Mouse (Mus musculus) hindbrain, embryonic 14.5 days (tissue): ENCODE data around the gene Cdkal1. TPM values are rescaled to one million over a fixed set of nuclear protein-coding genes. Genes with fewer than 3 reads are reported as not detected.
A peak's percentile ranks its signal among the peaks of the same experiment; 100 is the strongest.

Source experiments
- ATAC-seq: fragments of 200-750 bp; cut with Nextera tagmentation; 2 replicates; pipeline ENCODE4 v1.8.0; 2017; ENCODE audit warnings: moderate number of reproducible peaks, mild to moderate bottlenecking, moderate TSS enrichment, moderate library complexity; ENCODE audit not compliant: low FRiP score
- DNase-seq: peaks from one replicate; pipeline ENCODE4 v3.0.0-alpha.2; 2015; ENCODE audit warnings: low spot score
- H3K27ac ChIP-seq: fragments of 300-500 bp; sonication (generic); 2 replicates; pipeline ENCODE4 v1.5.1; 2014; ENCODE audit warnings: mild to moderate bottlenecking, moderate library complexity
- H3K27me3 ChIP-seq: fragments of 300-500 bp; sonication (generic); 2 replicates; pipeline ENCODE4 v1.6.1; 2014; ENCODE audit warnings: mild to moderate bottlenecking, low read length, mixed read lengths; ENCODE audit not compliant: control insufficient read depth, insufficient read depth
- H3K36me3 ChIP-seq: fragments of 300-500 bp; sonication (generic); replicated peaks from 2 replicates; pipeline ENCODE4 v1.6.1; 2014; ENCODE audit not compliant: control insufficient read depth, insufficient read depth
- H3K4me1 ChIP-seq: fragments of 300-500 bp; sonication (generic); replicated peaks from 2 replicates; pipeline ENCODE4 v1.6.1; 2014; ENCODE audit warnings: antibody characterized with exemption, low read length, mixed read lengths; ENCODE audit not compliant: control insufficient read depth, insufficient read depth
- H3K4me2 ChIP-seq: fragments of 300-500 bp; sonication (generic); replicated peaks from 2 replicates; pipeline ENCODE4 v1.6.1; 2014; ENCODE audit warnings: mild to moderate bottlenecking, moderate library complexity
- H3K4me3 ChIP-seq: fragments of 300-500 bp; sonication (generic); replicated peaks from 2 replicates; pipeline ENCODE4 v1.5.1; 2014; ENCODE audit warnings: mild to moderate bottlenecking, low read length
- H3K9ac ChIP-seq: fragments of 300-500 bp; sonication (generic); 2 replicates; pipeline ENCODE4 v1.6.1; 2014
- H3K9me3 ChIP-seq: fragments of 300-500 bp; sonication (generic); 2 replicates; pipeline ENCODE4 v1.6.1; 2016; ENCODE audit warnings: low read length; ENCODE audit not compliant: control insufficient read depth
- WGBS: fragments of 180-500 bp; shearing (Covaris S2); extraction: QIAGEN DNeasy Blood & Tissue Kit; methylation state at CpG from one replicate; pipeline ENCODE4 v1.1.7; 2014; 5-methylcytosine and 5-hydroxymethylcytosine counted together
- polyA plus RNA-seq: library from polyadenylated mRNA; unstranded; fragments of >200 nt; fragmentation: Nextera tagmentation; extraction: Ambion mirVana; gene quantifications from 2 replicates; pipeline ENCODE4 v1.2.1, GENCODE M21; 2014

The Cdkal1 gene
- polyA plus RNA-seq, 1 experiment from 2014 or later = 19.4 TPM

DNA sequence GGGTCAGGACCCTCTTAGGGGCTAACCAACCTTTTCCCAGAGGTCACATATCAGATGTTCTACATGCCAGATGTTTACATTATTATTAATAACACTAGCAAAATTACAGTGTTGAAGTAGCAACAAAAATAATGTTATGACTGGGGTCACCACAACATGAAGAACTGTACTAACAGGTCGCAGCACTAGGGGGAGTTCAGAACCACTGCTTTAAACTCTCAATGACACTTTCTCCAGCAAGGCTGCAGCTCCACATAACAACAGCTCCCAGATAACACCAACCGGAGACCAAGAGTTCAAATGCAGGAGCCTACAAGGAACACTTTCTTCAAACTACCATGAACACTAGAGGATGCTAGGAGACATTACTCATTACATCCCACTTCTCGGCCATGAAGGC lies 111.3 kb downstream of the Cdkal1 start:
- ATAC-seq = no peak
- H3K4me3 ChIP-seq = no peak overlapping the region
- DNase-seq = no peak

GRCm38 (mm10) chr13:29743761-29744160 lies 111.7 kb downstream of the Cdkal1 start:
- ATAC-seq (no peak), DNase-seq (no peak)
- no peaks in the 10 kb centered on the region for H3K27me3 ChIP-seq
- no peak overlapping the region for H3K27ac ChIP-seq
- H3K4me1 ChIP-seq = no peaks in the 10 kb centered on the region
- H3K9me3 ChIP-seq = no peaks in the 10 kb centered on the region
- H3K4me2 ChIP-seq = no peak overlapping the region
- no peaks in the 10 kb centered on the region for H3K36me3 ChIP-seq
- 76% methylated on average over 4 of the region's 4 CpGs for WGBS
- H3K4me3 ChIP-seq = no peak overlapping the region
- H3K9ac ChIP-seq = no peak overlapping the region

More for the DNA sequence above, 111.3 kb downstream of the Cdkal1 start:
- Histone ChIP-seq H3K36me3 (no peaks in the 10 kb centered on the region), H3K9ac (no peak overlapping the region), H3K27me3 (no peaks in the 10 kb centered on the region), H3K4me2 (no peak overlapping the region), H3K9me3 (no peaks in the 10 kb centered on the region), H3K27ac (no peak overlapping the region), H3K4me1 (no peaks in the 10 kb centered on the region)
- WGBS = 87% methylated on average over 3 of the region's 3 CpGs

DNA sequence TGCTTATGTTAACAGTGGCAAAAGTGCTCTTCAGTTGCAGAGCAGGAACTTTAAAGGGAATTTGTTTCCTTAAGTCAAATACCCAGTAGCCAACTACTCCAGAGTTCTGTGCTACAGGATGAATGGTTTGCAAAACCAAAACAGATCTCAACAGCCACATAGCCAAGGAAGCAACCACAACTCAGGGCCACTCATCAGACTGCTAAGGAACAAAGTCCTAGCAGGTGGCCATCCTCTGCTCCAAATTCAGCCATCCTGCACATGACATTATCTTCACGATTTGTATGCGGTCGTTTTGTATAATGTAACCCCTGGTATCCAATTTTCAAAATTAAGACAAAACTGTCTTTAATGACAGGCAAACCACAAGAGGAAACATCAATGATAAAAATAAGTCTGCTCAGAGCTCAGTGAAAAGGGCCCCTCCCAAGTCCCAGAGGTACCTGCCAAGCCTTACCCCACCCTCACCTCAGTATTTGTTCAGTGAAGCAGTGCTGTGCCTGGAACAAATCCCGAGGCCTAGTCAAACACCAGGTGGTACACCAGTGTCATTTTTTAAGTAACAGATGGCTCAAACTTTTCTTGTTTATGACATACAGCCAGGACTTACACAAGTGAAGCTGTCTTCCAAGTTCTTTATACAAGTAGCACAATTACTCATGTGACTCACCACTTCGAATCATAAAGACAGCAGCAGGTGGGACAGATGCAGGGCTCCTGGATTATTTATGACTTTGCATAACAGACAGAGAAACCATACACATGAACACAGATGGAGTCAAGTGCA lies 117.6 kb downstream of the Cdkal1 start:
- no peak overlapping the region for H3K4me2 ChIP-seq
- no peak for DNase-seq
- H3K36me3 ChIP-seq = no peaks in the 10 kb centered on the region
- ATAC-seq = peak; percentile 46; the same call in 1 of the 2 replicates
- H3K27ac ChIP-seq = no peak overlapping the region
- H3K4me1 ChIP-seq = no peaks in the 10 kb centered on the region
- no peaks in the 10 kb centered on the region for H3K27me3 ChIP-seq
- H3K9me3 ChIP-seq = no peaks in the 10 kb centered on the region
- H3K9ac ChIP-seq = no peak overlapping the region
- no peak overlapping the region for H3K4me3 ChIP-seq
- 59% methylated on average over 5 of the region's 5 CpGs for WGBS

GRCm38 (mm10) chr13:29734496-29734895 lies 121.0 kb downstream of the Cdkal1 start:
- ATAC-seq (no peak), DNase-seq (no peak)
- no peak overlapping the region for H3K4me2 ChIP-seq
- no peaks in the 10 kb centered on the region for H3K9me3 ChIP-seq
- H3K27me3 ChIP-seq = no peaks in the 10 kb centered on the region
- no peak overlapping the region for H3K9ac ChIP-seq
- H3K36me3 ChIP-seq = no peaks in the 10 kb centered on the region
- H3K27ac ChIP-seq = no peak overlapping the region
- H3K4me1 ChIP-seq = no peaks in the 10 kb centered on the region
- no peak overlapping the region for H3K4me3 ChIP-seq

DNA sequence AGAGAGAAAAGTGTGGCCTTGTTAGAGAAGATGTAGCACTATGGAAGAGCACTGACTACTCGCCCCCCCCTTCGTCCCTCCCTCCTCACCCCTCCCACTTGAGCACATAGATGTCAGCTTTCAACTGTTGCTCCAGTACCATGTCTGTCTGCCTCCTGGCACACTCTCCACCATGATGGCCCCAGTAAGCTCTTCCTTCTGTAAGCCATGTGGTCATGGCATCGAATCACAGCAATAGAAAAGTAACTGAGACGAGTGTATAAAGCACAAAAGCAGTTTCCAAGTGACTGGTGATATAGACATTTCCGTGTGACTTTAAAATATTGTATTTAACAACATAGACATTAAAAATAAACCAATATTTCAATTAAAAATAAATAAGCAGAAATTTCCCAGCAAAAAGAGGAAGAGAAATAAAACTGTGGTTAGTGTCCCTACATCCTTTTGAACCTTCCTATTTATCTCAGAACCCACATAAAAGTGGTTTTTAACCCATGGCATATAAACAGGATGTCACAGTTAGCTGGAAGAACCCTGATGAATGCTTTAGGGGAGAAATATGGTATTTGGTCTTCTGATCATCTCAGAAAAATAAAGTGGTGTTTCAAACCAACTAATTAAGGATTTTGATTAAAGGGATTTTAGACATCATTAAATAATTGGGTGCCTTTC lies 129.2 kb downstream of the Cdkal1 start:
- Histone ChIP-seq H3K9me3 (no peaks in the 10 kb centered on the region), H3K36me3 (no peaks in the 10 kb centered on the region), H3K9ac (no peak overlapping the region), H3K4me3 (no peak overlapping the region), H3K27me3 (no peaks in the 10 kb centered on the region), H3K27ac (no peak overlapping the region), H3K4me1 (0 out of 2 replicates have a peak, but pooled peaks cover 4% of the 10 kb centered on the region), H3K4me2 (no peak overlapping the region)
- ATAC-seq (no peak), DNase-seq (no peak)
- 89% methylated on average over 5 of the region's 5 CpGs for WGBS

GRCm38 (mm10) chr13:29724855-29725254 lies 130.6 kb downstream of the Cdkal1 start:
- Histone ChIP-seq H3K27ac (no peak overlapping the region), H3K9me3 (no peaks in the 10 kb centered on the region), H3K27me3 (no peaks in the 10 kb centered on the region), H3K9ac (no peak overlapping the region), H3K4me2 (no peak overlapping the region), H3K4me1 (0 out of 2 replicates have a peak, but pooled peaks cover 4% of the 10 kb centered on the region), H3K36me3 (no peaks in the 10 kb centered on the region), H3K4me3 (no peak overlapping the region)
- ATAC-seq (0 out of 2 replicates have a peak, but pooled peaks have one; percentile 11), DNase-seq (no peak)
- 76% methylated on average over 6 of the region's 6 CpGs for WGBS

- no peaks in the 10 kb centered on the region for H3K36me3 ChIP-seq
- WGBS = 76% methylated on average over 1 of the region's 1 CpGs
- no peaks in the 10 kb centered on the region for H3K27me3 ChIP-seq
- H3K27ac ChIP-seq = no peak overlapping the region
- no peak overlapping the region for H3K4me3 ChIP-seq
- H3K4me1 ChIP-seq = 0 out of 2 replicates have a peak, but pooled peaks cover 4% of the 10 kb centered on the region
- ATAC-seq (no peak), DNase-seq (no peak)
- no peak overlapping the region for H3K4me2 ChIP-seq
- no peaks in the 10 kb centered on the region for H3K9me3 ChIP-seq
- H3K9ac ChIP-seq = no peak overlapping the region
Measured at GRCm38 (mm10) chr13:29723150-29723549, 132.3 kb downstream of the Cdkal1 start.

DNA sequence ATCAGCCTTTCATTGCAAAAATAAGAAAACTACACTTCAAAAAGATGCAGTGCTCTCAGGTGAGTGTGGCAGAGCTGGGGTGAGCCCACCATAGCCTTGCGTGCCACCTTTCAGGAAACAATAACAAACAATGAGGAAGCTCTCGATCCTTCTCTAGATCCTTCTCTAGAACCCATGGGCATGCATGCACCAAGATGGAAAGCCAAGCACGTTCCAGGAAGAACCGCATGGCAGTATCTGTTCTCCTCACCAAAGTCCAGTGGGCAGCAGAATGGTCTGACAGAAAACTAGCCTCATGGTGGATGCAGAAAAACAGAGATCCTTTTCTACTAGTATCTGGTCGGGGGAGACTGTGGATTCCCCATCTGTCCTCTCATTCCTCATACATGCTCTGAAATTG lies 134.3 kb downstream of the Cdkal1 start:
- no peak for ATAC-seq
- H3K9me3 ChIP-seq = no peaks in the 10 kb centered on the region
- 95% methylated on average over 5 of the region's 5 CpGs for WGBS

DNA sequence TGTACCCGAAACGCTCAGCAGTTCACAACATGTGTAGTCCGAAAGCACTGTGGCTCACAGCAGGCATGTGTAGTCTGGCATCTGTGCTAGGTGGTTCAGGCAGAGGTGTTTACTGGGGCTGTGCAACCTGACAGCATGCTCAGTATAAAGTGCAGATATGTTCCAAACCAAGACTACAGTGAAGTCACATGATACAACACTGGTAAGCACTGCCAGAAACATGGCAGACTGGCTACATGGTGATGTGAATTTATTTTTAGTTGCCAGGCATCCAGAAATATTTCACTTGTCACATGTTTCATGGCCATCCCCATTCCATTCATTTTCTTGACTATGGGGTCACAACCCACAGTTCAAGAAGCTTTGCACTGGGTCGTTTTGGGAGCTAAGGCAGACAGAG lies 138.9 kb downstream of the Cdkal1 start:
- Histone ChIP-seq H3K27ac (no peak overlapping the region), H3K36me3 (no peaks in the 10 kb centered on the region), H3K27me3 (no peaks in the 10 kb centered on the region), H3K4me3 (no peak overlapping the region), H3K9me3 (no peaks in the 10 kb centered on the region), H3K9ac (no peak overlapping the region), H3K4me2 (no peak overlapping the region), H3K4me1 (no peaks in the 10 kb centered on the region)
- ATAC-seq (no peak), DNase-seq (no peak)
- 75% methylated on average over 4 of the region's 4 CpGs for WGBS

More for the DNA sequence above, 134.3 kb downstream of the Cdkal1 start:
- no peak overlapping the region for H3K4me2 ChIP-seq
- no peaks in the 10 kb centered on the region for H3K36me3 ChIP-seq
- no peak overlapping the region for H3K9ac ChIP-seq
- no peaks in the 10 kb centered on the region for H3K27me3 ChIP-seq
- 0 out of 2 replicates have a peak, but pooled peaks cover 4% of the 10 kb centered on the region for H3K4me1 ChIP-seq
- H3K4me3 ChIP-seq = no peak overlapping the region
- DNase-seq = no peak
- H3K27ac ChIP-seq = no peak overlapping the region
